Mouse (Mus musculus): ENCODE measurements at regions not wholly inside any gene's neighbourhood (a gene's known extent, or its start where the extent isn't known, plus 50 kb on each side); places are given as distances from the start of the nearest gene placed in this dataset.

DNA sequence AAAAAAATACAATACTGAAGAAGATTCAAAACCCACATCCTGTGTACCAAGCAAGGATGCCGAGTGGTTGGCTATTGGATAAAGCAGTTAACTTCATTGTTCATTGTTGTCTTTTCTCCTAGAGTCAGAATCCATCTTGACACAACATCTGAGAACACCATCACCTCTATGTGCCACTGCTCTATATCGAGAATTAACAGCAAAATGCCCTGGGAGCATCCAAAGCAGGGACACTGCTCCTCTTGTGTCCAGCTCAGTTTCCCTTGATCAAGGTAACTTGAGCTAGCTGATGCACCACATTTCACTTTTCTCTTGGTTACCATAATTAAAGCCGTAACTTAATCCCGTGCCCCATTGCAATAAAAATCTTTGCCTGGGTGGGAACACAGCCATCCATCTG lies 826.6 kb downstream of the Galc start:
- no peak for DNase-seq (ENCODE audit: low spot score)
- H3K36me3 ChIP-seq (replicated peaks), result no peaks in the 10 kb centered on the region
- 75% methylated on average over 4 of the region's 4 CpGs for WGBS

DNA sequence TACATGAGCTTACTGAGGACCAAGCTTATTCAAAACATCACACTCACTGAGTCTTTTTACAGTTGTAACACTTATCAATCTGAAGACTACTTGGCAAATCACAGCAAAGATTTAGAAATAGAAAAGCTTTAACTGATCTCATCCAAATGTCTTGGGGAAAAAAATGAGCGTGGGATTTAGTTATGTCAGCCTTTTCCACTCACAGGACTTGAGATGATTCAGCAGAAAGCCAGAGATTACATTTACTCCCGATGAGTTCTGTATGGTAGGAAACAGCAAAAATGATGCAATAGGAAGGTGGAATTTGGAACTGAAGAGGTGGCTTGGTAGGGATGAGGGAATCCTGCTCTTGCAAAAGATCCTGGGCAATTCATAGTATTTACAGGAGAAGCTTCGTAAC lies 831.0 kb downstream of the Galc start:
- no peaks in the 10 kb centered on the region for H3K4me1 ChIP-seq
- H3K9me3 ChIP-seq, result no peaks in the 10 kb centered on the region
- DNase-seq (ENCODE audit: low spot score), result no peak
- no peak overlapping the region for H3K4me3 ChIP-seq
- no peaks in the 10 kb centered on the region for H3K36me3 ChIP-seq (replicated peaks)
- H3K27me3 ChIP-seq (replicated peaks; ENCODE audit: low read depth, poor library complexity, severe bottlenecking), result no peaks in the 10 kb centered on the region
- WGBS, result 90% methylated on average over 3 of the region's 3 CpGs
- H3K27ac ChIP-seq (replicated peaks), result no peak overlapping the region

More for the DNA sequence above, 826.6 kb downstream of the Galc start:
- no peaks in the 10 kb centered on the region for H3K4me1 ChIP-seq
- no peak overlapping the region for H3K27ac ChIP-seq (replicated peaks)
- no peaks in the 10 kb centered on the region for H3K27me3 ChIP-seq (replicated peaks; ENCODE audit: low read depth, poor library complexity, severe bottlenecking)
- no peak overlapping the region for H3K4me3 ChIP-seq
- H3K9me3 ChIP-seq, result no peaks in the 10 kb centered on the region

DNA sequence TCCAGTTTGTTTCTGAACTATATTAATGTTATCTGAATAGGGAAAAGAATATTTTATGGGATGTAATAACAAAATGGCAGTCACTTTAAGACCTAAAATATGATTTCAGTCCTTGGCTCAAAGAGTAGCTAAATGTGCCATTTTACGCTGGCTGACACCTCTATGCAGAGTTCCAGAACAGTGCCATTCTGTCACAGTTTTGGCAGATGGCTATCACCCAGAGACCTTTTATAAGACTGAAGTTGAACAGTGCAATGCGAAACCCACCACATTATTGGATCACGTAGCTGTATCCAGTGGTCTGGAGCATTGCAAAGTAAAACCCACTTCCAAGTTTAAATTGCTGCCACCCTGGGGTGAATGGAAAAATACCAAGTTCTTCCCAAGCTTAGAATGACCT lies 834.5 kb downstream of the Galc start:
- WGBS, result 84% methylated on average over 3 of the region's 3 CpGs
- Histone ChIP-seq H3K36me3 (replicated peaks) (no peaks in the 10 kb centered on the region), H3K27me3 (replicated peaks; ENCODE audit: low read depth, poor library complexity, severe bottlenecking) (no peaks in the 10 kb centered on the region)

DNA sequence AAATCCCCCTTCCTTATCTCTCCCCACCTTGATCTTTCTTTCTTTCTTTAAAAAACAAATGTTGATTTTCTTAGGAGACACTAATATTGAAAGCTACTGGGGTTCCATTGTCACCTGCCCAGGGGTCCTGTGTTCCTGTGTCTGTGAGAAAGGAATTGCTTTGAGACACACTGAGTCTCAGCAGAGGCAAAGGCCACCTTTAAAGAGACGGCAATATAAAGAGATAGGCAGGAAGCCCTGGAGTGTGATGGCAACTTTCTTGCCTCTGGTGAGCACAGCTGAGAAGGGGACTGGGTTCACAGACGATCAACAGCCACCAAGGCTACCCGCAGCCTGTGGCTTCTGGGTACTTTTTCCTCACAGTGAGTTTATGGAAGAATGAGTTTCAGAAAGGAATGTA lies 855.8 kb downstream of the Galc start:
- H3K27me3 ChIP-seq (replicated peaks; ENCODE audit: low read depth, poor library complexity, severe bottlenecking), result no peaks in the 10 kb centered on the region
- no peaks in the 10 kb centered on the region for H3K36me3 ChIP-seq (replicated peaks)
- peaks cover 9% of the 10 kb centered on the region for H3K4me1 ChIP-seq
- no peak for DNase-seq (ENCODE audit: low spot score)
- no peaks in the 10 kb centered on the region for H3K9me3 ChIP-seq
- H3K4me3 ChIP-seq, result no peak overlapping the region
- no peak overlapping the region for H3K27ac ChIP-seq (replicated peaks)
- WGBS, result 19% methylated on average over 3 of the region's 3 CpGs

More for the DNA sequence above, 834.5 kb downstream of the Galc start:
- no peaks in the 10 kb centered on the region for H3K9me3 ChIP-seq
- DNase-seq (ENCODE audit: low spot score), result no peak
- H3K4me3 ChIP-seq, result no peak overlapping the region
- no peak overlapping the region for H3K27ac ChIP-seq (replicated peaks)
- H3K4me1 ChIP-seq, result no peaks in the 10 kb centered on the region

DNA sequence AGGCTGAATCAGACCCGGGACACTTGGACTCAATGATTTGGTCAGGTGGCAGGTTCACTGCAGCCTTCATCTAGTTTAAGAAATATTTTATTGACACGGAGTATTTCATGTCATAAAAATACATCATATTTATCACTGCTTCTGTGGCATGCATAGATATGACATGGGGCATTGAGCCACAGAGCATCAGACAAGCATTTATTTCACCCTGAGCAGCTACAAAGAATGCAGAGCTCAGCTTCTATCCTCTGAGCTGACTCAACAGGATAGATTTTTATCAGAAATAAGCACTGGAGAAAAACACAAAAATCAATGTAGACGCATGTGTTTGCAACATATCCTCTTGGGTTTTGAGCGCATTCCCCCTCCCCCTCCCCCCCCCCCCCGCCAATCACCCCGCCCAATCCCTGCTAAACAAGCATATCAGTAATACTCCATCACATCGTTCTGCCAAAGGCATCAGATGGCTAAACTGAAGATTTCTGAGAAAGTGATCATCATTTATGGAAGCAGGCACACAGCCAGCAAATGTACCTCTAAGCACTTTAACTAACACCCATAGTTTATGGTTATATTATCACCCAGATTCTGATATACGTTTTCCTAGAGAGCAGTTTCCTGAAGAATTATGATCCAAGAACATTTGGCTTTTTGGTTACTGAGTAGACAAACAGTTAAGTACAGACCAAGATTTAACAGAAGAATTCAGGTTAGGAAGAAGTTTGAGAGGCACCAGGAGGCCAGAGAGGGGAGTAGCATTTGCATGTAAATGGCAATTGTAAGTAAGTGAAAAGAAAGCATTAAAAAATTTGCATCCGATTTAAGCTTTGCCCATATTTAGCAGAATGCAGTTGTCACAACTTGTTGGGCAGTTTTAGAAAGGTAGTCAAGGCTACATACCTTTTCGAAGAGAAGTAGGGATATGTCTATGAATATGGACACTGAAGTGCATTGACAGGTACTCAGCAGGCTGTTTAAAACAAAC lies 856.6 kb downstream of the Galc start:
- no peaks in the 10 kb centered on the region for H3K36me3 ChIP-seq (replicated peaks)
- DNase-seq (ENCODE audit: low spot score), result no peak
- no peaks in the 10 kb centered on the region for H3K9me3 ChIP-seq
- H3K27ac ChIP-seq (replicated peaks), result no peak overlapping the region
- no peaks in the 10 kb centered on the region for H3K27me3 ChIP-seq (replicated peaks; ENCODE audit: low read depth, poor library complexity, severe bottlenecking)
- WGBS, result 29% methylated on average over 10 of the region's 10 CpGs
- H3K4me3 ChIP-seq, result no peak overlapping the region
- peaks cover 9% of the 10 kb centered on the region for H3K4me1 ChIP-seq

DNA sequence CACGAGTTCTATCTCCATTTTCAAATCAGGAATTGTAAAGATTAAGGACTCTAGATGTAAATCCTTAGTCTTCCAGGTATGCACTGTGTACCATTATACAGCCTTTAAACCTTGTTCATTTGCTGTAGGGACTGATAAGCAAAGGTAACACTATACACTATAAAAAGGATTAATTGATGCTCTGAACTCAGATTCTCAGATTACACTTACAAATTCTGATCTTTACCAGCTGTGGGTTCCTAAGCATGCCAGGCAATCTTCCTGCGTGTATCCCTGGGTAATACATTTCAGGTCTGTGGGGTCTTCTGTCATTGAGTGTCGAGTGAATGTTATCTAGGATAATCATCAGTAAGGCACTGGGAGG lies 860.7 kb downstream of the Galc start:
- WGBS, result 50% methylated on average over 3 of the region's 3 CpGs
- Histone ChIP-seq H3K4me3 (no peak overlapping the region), H3K9me3 (no peaks in the 10 kb centered on the region), H3K27ac (replicated peaks) (no peak overlapping the region), H3K36me3 (replicated peaks) (no peaks in the 10 kb centered on the region), H3K27me3 (replicated peaks; ENCODE audit: low read depth, poor library complexity, severe bottlenecking) (no peaks in the 10 kb centered on the region), H3K4me1 (peaks cover 9% of the 10 kb centered on the region)
- no peak for DNase-seq (ENCODE audit: low spot score)

DNA sequence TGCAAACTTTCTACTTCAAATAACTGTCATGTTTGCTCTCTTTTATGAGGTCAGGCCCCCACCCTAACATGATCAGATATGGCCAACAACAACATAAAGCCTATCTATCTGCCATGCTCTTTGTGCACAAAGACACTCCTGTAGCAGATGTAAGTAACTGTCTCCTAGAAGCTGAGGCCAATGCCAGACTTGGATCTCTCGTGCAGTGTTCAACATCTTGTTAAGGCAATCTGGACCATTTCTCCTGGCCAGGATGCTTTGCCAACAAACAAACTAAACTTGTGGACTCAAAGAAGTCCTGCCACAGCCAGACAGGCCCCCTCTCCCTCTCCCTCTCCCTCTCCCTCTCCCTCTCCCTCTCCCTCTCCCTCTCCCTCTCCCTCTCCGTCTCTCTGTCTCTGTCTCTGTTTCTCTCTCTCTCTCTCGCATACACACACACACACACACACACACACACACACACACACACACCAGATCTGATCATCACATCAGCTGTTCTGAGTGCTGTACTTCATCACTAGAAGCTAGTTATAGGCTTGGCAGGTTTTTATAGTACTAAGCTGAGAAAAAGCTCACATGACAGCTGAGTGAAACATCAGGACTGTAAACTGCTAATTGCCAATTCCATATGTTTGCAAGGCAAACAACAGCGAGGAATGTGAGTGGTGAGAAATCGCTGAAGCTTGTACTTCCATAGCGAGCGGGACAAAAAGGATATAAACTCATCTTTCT lies 861.2 kb downstream of the Galc start:
- no peaks in the 10 kb centered on the region for H3K9me3 ChIP-seq
- no peak for DNase-seq (ENCODE audit: low spot score)
- no peaks in the 10 kb centered on the region for H3K27me3 ChIP-seq (replicated peaks; ENCODE audit: low read depth, poor library complexity, severe bottlenecking)
- no peak overlapping the region for H3K27ac ChIP-seq (replicated peaks)
- H3K4me3 ChIP-seq, result no peak overlapping the region
- WGBS, result 86% methylated on average over 5 of the region's 7 CpGs
- no peaks in the 10 kb centered on the region for H3K36me3 ChIP-seq (replicated peaks)
- H3K4me1 ChIP-seq, result peaks cover 9% of the 10 kb centered on the region

DNA sequence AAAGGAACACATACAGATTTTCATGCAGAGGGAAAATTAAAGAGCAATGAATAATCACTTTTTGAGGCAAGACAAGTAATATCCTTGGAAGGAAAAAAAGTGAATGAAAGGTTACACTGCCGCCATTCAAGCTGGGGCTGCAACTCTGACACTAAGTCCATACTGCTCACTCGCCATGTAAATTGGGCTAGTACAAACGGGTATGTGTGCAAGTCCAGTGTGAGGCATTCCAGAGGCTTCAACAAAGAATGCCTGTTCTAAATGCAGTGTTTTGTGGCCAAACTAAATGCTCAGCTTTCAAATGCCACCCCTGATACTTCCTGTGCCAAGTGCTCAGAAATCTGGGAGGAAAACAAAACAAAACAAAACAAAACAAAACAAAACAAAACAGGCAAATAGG lies 897.5 kb downstream of the Galc start:
- no peak overlapping the region for H3K4me3 ChIP-seq
- DNase-seq (ENCODE audit: low spot score), result no peak
- H3K36me3 ChIP-seq (replicated peaks), result no peaks in the 10 kb centered on the region
- WGBS, result 36% methylated on average over 3 of the region's 3 CpGs
- H3K9me3 ChIP-seq, result no peaks in the 10 kb centered on the region
- no peak overlapping the region for H3K27ac ChIP-seq (replicated peaks)
- no peaks in the 10 kb centered on the region for H3K27me3 ChIP-seq (replicated peaks; ENCODE audit: low read depth, poor library complexity, severe bottlenecking)
- no peaks in the 10 kb centered on the region for H3K4me1 ChIP-seq

DNA sequence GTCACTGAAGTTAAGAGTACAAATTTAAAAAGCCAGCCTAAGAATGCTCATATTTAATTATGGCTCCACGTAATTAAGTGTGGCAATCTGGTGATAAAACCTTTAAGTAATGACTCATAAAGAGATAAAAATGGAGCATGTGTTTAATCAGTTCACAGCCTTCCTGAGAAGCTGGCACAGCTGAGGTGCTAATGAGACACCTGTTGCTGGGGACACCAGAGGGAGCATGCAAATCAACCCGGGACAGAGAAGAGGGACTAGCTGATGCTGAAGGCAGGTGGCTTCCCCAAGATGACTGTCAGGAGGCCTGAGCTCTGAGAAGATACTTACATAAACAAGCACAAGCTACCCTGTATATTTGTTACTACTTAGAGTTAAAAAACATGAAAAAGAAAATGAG lies 898.6 kb downstream of the Galc start:
- Histone ChIP-seq H3K27ac (replicated peaks) (no peak overlapping the region), H3K4me1 (no peaks in the 10 kb centered on the region), H3K27me3 (replicated peaks; ENCODE audit: low read depth, poor library complexity, severe bottlenecking) (no peaks in the 10 kb centered on the region), H3K9me3 (no peaks in the 10 kb centered on the region), H3K4me3 (no peak overlapping the region), H3K36me3 (replicated peaks) (no peaks in the 10 kb centered on the region)
- WGBS, result 47% methylated on average over 2 of the region's 2 CpGs
- DNase-seq (ENCODE audit: low spot score), result no peak

DNA sequence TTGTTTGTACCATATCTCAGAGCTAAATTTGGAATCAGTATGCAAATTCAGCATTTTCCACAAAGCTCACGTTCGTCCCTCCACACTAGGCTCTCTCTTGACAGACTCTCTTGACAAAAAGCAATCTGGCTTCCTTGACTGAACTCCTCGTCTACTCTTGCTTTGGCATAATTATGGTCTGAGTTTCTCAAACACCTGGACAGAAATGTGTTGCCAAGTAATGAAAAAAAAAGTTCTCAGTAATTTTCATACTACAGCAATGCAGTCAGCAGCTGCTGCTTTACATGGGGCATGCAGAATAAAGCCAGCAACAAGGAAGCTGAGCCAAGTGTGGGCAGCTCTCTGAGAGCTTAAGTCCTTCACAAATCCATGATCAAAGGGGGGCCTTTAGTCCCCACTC lies 932.7 kb downstream of the Galc start:
- Histone ChIP-seq H3K9me3 (no peaks in the 10 kb centered on the region), H3K4me1 (no peaks in the 10 kb centered on the region), H3K27ac (replicated peaks) (no peak overlapping the region), H3K36me3 (replicated peaks) (no peaks in the 10 kb centered on the region), H3K4me3 (no peak overlapping the region), H3K27me3 (replicated peaks; ENCODE audit: low read depth, poor library complexity, severe bottlenecking) (no peaks in the 10 kb centered on the region)
- 75% methylated on average over 3 of the region's 3 CpGs for WGBS
- no peak for DNase-seq (ENCODE audit: low spot score)

DNA sequence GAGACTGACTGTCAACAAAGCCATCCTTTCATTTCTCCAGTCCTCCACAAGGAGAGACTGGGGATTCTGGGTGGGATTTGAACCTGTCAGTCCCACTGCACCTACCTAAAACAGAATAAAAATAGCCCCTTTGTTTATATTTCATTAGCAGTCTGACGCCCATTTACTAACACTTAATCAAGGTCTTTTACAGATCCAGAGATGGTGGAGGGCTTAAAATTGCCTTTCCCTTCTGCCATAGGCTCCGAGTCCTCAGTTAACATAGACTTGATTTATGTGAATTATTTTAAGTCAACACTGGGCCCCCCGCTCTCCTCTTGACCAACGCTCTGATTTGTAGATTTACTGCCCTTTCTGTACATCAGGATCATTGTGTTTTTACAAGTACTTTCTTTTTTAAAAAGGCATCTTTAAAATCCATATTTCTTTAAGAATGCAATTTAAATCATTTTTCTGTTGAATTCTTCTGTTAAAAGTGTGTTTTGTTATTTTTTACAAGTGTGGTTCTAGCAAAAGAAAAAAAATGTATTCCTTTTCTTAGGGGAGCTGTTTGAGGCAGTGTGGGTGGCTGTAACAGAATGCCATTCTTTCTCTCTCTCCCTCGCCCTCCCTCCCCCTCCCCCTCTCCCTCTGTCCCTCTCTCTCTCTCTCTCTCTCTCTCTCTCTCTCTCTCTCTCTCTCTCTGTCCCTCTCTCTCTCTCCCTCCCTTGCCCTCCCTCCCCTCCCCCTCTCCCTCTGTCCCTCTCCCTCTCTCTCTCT lies 946.8 kb downstream of the Galc start:
- Histone ChIP-seq H3K36me3 (replicated peaks) (no peaks in the 10 kb centered on the region), H3K27me3 (replicated peaks; ENCODE audit: low read depth, poor library complexity, severe bottlenecking) (no peaks in the 10 kb centered on the region), H3K4me1 (no peaks in the 10 kb centered on the region), H3K9me3 (no peaks in the 10 kb centered on the region), H3K27ac (replicated peaks) (no peak overlapping the region), H3K4me3 (no peak overlapping the region)
- WGBS, result 57% methylated on average over 5 of the region's 5 CpGs
- no peak for DNase-seq (ENCODE audit: low spot score)

DNA sequence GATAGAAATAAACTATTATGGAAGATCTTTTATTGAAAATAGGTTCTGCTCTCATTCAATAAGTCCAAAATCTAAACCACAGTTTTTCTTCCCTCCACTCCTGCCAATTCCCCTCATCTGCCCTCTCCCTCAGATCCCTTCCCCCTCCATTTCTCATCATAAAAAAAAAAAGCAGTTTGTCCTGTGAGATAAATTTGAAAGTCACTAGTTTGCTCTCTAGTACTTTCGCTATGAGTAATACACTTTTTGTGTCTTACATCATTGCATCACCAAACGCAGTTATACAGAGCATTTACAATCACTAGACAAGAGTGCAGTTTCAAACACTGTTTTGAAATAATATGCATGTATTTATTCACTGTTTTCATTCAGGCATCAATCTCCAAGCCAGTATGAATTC lies 980.5 kb downstream of the Galc start:
- no peak for DNase-seq (ENCODE audit: low spot score)
- Histone ChIP-seq H3K36me3 (replicated peaks) (no peaks in the 10 kb centered on the region), H3K4me1 (no peaks in the 10 kb centered on the region), H3K27ac (replicated peaks) (no peak overlapping the region), H3K4me3 (no peak overlapping the region), H3K27me3 (replicated peaks; ENCODE audit: low read depth, poor library complexity, severe bottlenecking) (no peaks in the 10 kb centered on the region), H3K9me3 (no peaks in the 10 kb centered on the region)
- WGBS, result 85% methylated on average over 2 of the region's 2 CpGs
